Mouse (Mus musculus): ENCODE results near the gene Grin1.

Gene Grin1

GRCm38 (mm10) chr2:25287927-25288649 is 30.9 kb downstream of the Grin1 start, which contains the start of gene Tmem210:
TSS of gene Tmem210 (plus strand) at chr2:25288145.
- no peak for DNase-seq (ENCODE audit: low read depth, low spot score)

GRCm38 (mm10) chr2:25286837-25287636 is 31.9 kb downstream of the Grin1 start:
- DNase-seq (ENCODE audit: low read depth, low spot score) = no peak

- DNase-seq (ENCODE audit: low read depth, low spot score) = no peak
Observed at GRCm38 (mm10) chr2:25286314-25286713, 32.7 kb downstream of the Grin1 start.

- DNase-seq (ENCODE audit: low read depth, low spot score) = no peak
Observed at GRCm38 (mm10) chr2:25285551-25285950, 33.4 kb downstream of the Grin1 start.

- peak; percentile 93 for DNase-seq (ENCODE audit: low read depth, low spot score)
Observed at GRCm38 (mm10) chr2:25278928-25279882, 39.8 kb downstream of the Grin1 start.

DNA sequence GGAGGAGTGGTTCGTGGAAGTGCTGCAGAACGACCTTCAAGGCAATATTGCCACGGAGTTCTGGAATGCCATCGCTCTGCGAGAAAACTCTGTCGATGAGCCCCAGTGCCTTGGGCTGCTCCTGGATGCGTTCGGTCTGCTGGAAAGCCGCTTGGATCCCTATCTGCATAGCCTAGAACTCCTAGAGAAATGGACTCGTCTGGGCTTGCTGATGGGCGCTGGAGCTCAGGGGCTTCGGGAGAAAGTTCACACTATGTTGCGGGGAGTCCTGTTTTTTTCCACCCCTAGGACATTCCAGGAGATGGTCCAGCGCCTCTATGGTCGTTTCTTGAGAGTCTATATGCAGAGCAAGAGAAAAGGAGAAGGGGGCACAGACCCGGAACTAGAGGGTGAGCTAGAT is 46.0 kb downstream of the Grin1 start:
- no peak for DNase-seq (ENCODE audit: low read depth, low spot score)

- DNase-seq (ENCODE audit: low read depth, low spot score) = no peak
Observed at GRCm38 (mm10) chr2:25272515-25272914, 46.5 kb downstream of the Grin1 start.

GRCm38 (mm10) chr2:25271827-25272511 is 47.0 kb downstream of the Grin1 start, which contains the start of the genes Ssna1 and Anapc2:
TSS of gene Ssna1 (minus strand) at chr2:25272438.
TSS of gene Anapc2 (plus strand) at chr2:25272478.
- peak; percentile 99 for DNase-seq (ENCODE audit: low read depth, low spot score)

- no peak for DNase-seq (ENCODE audit: low read depth, low spot score)
Observed at GRCm38 (mm10) chr2:25267746-25268309, 51.2 kb downstream of the Grin1 start.

GRCm38 (mm10) chr2:25267241-25267640 is 51.7 kb downstream of the Grin1 start:
- DNase-seq (ENCODE audit: low read depth, low spot score) = peak; percentile 91

DNA sequence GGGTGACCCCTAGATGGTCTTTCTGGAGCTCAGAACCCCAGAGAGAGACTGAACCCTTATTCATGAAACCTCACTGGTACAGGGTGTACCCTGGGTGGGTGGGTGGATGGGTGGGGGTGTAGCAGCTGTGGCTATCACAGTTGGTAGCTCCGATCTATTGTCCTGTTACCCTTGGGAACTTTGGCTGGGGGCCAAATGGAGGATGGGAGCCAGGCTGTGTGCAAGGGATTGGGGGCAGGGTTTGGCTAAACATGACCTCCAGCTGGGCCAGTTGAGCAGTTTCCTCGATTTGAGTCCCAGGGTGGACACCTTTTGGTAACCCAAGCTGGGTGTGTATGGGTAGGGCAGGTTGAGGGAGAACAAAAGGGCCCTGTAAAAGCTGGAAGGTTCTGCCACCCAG is 52.3 kb downstream of the Grin1 start:
- peak; percentile 93 for DNase-seq (ENCODE audit: low read depth, low spot score)

GRCm38 (mm10) chr2:25265897-25266656 is 52.9 kb downstream of the Grin1 start:
- peak; percentile 99 for DNase-seq (ENCODE audit: low read depth, low spot score)

GRCm38 (mm10) chr2:25264851-25265250 is 54.1 kb downstream of the Grin1 start:
- peak; percentile 98 for DNase-seq (ENCODE audit: low read depth, low spot score)

GRCm38 (mm10) chr2:25264286-25264660 is 54.7 kb downstream of the Grin1 start:
- DNase-seq (ENCODE audit: low read depth, low spot score) = no peak

DNA sequence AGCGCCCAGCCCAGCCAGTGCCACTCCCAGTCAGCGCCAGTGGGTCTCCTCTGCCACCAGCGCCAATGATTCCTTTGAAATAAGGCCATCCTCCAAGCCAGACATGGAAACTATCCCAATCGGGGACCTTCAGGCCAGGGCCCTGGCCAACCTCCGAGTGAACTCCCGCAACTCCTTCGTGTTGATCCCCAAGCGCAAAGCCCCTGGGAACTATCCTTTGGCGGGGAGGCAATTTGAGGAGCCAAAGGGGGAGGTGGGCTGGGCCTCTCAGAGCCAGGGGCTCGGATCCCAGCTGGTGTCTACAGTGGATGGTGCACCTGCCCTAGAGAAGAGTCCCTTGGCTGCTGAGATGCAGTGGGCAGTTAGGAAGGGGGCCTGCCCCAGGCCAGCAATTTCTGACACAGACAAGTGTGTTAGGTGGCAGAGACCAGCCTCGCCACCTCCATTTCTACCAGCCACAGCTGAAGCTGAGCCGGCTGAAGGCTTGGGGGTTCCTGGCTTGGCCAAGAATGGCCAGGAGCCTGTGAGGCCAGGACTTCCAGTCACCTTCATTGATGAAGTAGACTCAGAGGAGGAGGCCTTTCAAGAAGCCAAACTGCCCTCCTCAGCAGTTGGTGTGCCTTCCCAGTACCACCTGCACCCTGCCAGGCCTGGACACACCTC is 55.2 kb downstream of the Grin1 start:
- DNase-seq (ENCODE audit: low read depth, low spot score) = no peak

- DNase-seq (ENCODE audit: low read depth, low spot score) = peak; percentile 77
Observed at GRCm38 (mm10) chr2:25262795-25263622, 56.0 kb downstream of the Grin1 start.

DNA sequence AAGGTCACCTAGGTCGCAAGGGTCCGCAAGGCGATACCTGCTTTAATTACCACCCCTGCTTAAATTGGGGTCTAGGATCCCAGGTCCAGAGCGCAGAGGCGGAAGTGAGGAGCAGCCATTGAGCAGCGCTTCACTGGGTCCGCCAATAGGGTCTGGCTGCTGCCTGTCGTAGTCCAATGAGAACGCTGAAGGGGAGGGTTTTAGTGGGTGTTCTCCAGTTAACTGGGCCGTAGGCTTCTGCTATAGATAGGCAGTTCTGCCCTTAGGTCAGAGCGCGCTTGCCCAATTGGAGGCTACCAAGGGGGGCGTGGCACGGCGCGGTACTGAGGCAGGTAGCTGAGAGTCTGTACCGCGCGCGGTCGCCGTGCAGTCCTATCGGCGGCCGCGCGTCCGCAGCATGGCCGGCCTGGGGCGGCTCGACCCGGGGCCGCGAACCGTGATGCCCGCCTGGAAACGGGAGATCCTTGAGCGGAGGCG is 56.7 kb downstream of the Grin1 start, which contains the start of gene Tprn:
TSS of gene Tprn (plus strand) at position 328 of the 477 bp plus-strand sequence.
- DNase-seq (ENCODE audit: low read depth, low spot score) = peak; percentile 100

DNA sequence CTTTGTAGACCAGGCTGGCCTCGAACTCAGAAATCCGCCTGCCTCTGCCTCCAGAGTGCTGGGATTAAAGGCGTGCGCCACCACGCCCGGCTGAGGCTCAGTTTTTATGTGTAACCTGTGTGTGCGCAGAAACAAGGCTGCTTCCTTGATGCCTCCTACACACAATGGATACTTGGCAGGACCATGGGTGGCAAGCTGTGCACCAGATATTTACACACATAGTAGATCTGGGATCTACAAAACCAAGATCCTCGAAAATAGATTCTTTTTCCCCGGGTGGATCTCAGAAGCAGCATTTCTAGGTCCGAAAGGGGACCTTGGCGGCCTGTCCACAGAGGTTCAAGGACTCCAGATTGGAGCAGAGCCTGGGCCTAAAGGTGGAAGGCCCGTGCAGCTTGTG is 57.1 kb downstream of the Grin1 start:
- DNase-seq (ENCODE audit: low read depth, low spot score) = peak; percentile 73

All from brain, adult 2 months (tissue).